Mouse (Mus musculus) adrenal gland, adult 8-10 months (tissue): ENCODE results near the gene 1700123K08Rik. TPM values are rescaled to one million over a fixed set of nuclear protein-coding genes. Genes with fewer than 3 reads are reported as not detected.
"Not testable (repeated sequence)": the region's sequence is repeated elsewhere in the genome, so short reads cannot be mapped to it uniquely, and the experiment has no call there.

ENCODE experiments used
- DNase-seq: peaks from one replicate; pipeline ENCODE4 v3.0.0; 2022
- microRNA-seq, 2 experiments: library from miRNA; unstranded; fragments of <30 nt; microRNA quantifications; one replicate each; pipeline ENCODE4 v1.2.0; 2022
- total RNA-seq, 4 experiments: library from RNA; stranded (reverse); gene quantifications; 2 replicates each; pipeline ENCODE4 v1.2.4; 2022

Gene 1700123K08Rik
- not detected for total RNA-seq

GRCm38 (mm10) chr5:138564612-138565011 lies at the start of gene 1700123K08Rik:
1700123K08Rik (minus strand) TSS chr5:138564712.
- not testable (repeated sequence) for DNase-seq

GRCm38 (mm10) chr5:138587396-138587795 lies 22.9 kb upstream of the 1700123K08Rik start:
- no peak for DNase-seq

GRCm38 (mm10) chr5:138571623-138572022 lies 7.1 kb upstream of the 1700123K08Rik start:
- no peak for DNase-seq

GRCm38 (mm10) chr5:138552718-138553117 lies 11.8 kb downstream of the 1700123K08Rik start:
- no peak for DNase-seq

GRCm38 (mm10) chr5:138532491-138532890 lies 32.0 kb downstream of the 1700123K08Rik start:
- no peak for DNase-seq

Small RNA genes within 50 kb of the gene (microRNA-seq; reads per million reads assigned to microRNA genes)
- 0 reads per million in 2 experiments for gene Gm24082

Other genes starting within 250 kb of the 1700123K08Rik start
- gene Pvrig, start 222.8 kb downstream of the 1700123K08Rik start, total RNA-seq: under 1 TPM; 0.29 to 1.00 (median 0.50) TPM
- gene Zfp157, start 123.2 kb downstream of the 1700123K08Rik start, total RNA-seq: 10 to 100 TPM in 2 of 4 experiments, 1 to 10 TPM in 2; 8.0 to 16.0 (median 12.2) TPM
- 10 to 100 TPM; 17.7 to 29.5 (median 25.2) TPM for gene Zfp68, start 55.0 kb upstream of the 1700123K08Rik start, total RNA-seq
- 10 to 100 TPM in 2 of 4 experiments, 1 to 10 TPM in 2; 5.4 to 11.9 (median 9.6) TPM for gene A430033K04Rik, start 58.1 kb upstream of the 1700123K08Rik start, total RNA-seq
- 10 to 100 TPM; 12.4 to 43.6 (median 20.6) TPM for gene Fam20c, start 189.8 kb upstream of the 1700123K08Rik start, total RNA-seq